Mouse (Mus musculus): ENCODE results near the gene Itpr2. TPM values are rescaled to one million over a fixed set of nuclear protein-coding genes. Genes with fewer than 3 reads are reported as not detected.
A peak's percentile ranks its signal among the peaks of the same experiment; 100 is the strongest.

Itpr2 gene
- total RNA-seq, 2 experiments from 2014 or later = 15.6 to 22.1 TPM

DNA sequence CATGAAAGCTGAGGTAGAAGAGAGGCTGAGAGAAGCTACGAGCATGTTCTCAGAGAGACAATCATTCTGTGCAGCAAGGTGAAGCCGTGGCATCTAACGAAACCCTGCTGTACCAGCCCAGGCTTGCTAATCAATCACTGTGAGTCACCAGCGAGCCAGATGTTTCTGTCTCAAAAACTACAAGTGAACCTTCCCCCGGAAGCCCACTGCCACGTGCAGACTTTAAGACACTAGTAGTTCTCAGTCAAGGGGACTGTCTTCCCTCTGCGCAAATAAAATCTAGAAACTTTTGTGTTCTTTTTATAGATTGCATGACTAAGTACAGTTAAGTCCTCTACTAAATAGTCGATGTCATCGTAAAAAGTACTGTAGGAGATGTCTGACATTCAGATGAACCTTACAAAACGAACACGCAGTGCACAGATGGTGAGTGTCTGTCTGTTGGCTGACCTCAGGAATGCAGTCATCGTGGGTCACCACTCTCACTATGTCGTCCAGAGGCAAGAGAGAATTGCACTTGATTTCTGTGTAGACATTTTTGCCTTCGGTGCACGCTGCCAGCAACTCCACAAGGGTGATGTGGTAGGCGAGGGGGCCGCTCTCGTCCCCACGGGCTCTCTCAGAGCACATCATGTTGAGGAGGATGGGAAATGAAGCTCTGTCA lies 177.3 kb downstream of the Itpr2 start:
- no peak overlapping the region for H3K4me3 ChIP-seq
- TF ChIP-seq CTCF (conservative IDR thresholded peaks at IDR 0.05) = no peak
- no peak for DNase-seq (ENCODE audit: low spot score in 2 of 2)
- H3K27ac ChIP-seq = no peak overlapping the region

GRCm38 (mm10) chr6:146322555-146322954 lies 179.5 kb downstream of the Itpr2 start:
- no peak overlapping the region for H3K27ac ChIP-seq
- no peak for DNase-seq (ENCODE audit: low spot score in 2 of 2)

GRCm38 (mm10) chr6:146321951-146322350 lies 180.1 kb downstream of the Itpr2 start:
- Histone ChIP-seq H3K27ac (no peak overlapping the region; the same call in 1 of the 2 replicates), H3K4me3 (no peak overlapping the region)
- no peak for DNase-seq (ENCODE audit: low spot score in 2 of 2)
- no peak for TF ChIP-seq CTCF (conservative IDR thresholded peaks at IDR 0.05)

More at GRCm38 (mm10) chr6:146322555-146322954, 179.5 kb downstream of the Itpr2 start:
- no peak for TF ChIP-seq CTCF (conservative IDR thresholded peaks at IDR 0.05)
- no peak overlapping the region for H3K4me3 ChIP-seq

DNA sequence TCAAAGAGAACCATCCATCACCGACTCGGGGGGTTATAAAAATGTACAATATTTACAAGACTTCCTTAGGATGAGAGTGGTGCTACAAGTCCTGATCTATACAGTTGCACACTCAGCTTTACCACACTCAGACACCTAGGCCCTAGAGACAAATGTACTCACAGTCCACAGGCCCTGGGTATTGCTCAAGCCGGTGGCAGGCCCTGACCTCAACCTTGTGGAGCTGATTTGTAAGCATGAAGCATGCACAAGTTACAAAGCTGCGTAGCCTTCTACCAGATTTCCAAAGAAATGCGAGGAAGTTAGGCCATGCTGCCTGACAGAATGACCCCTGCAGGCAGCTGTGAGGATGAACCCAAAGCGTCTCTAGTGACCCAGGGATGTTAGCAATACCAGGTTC lies 185.6 kb downstream of the Itpr2 start:
- no peak overlapping the region for H3K27ac ChIP-seq
- TF ChIP-seq CTCF (conservative IDR thresholded peaks at IDR 0.05) = no peak
- DNase-seq (ENCODE audit: low spot score in 2 of 2) = no peak
- H3K4me3 ChIP-seq = no peak overlapping the region

DNA sequence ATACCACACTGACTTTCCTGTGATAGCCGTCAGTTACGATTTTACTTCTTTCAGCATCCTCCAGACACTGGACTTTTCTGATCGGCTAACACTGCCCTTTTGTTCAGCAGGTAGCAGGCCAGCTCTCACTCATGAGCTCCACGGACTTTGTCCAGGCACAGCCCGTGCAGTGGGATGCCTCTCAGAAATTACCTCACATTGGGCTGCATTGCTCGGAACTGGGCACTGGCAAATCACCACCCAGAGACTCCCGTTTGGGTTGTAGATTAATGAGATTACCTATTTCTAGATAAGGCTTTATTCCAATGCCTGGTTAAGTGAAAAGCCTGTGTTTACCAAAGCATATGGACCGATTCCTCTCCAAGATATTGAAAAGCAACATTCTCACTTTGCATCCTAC lies 186.9 kb downstream of the Itpr2 start:
- no peak for TF ChIP-seq CTCF (conservative IDR thresholded peaks at IDR 0.05)
- no peak overlapping the region for H3K4me3 ChIP-seq
- no peak for DNase-seq (ENCODE audit: low spot score in 2 of 2)
- H3K27ac ChIP-seq = no peak overlapping the region

DNA sequence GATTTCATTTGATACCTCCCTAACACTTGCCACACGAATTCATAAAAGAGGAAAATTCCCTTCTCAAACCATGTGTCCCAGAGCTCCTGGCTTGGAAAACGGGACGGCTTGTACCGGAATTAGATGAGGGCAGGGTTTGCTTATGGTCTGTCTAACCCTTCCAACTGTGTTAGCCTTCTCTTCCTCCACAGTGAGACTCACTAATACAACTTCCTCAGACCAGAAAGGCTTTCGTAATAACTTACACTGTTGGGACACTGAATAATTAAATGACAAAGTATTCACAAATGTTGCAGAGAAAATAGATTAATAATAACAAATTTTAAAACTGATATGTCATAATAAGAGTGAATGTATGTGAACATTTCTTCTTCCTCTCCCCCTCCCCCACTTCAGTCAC lies 187.7 kb downstream of the Itpr2 start:
- H3K27ac ChIP-seq = no peak overlapping the region
- no peak for DNase-seq (ENCODE audit: low spot score in 2 of 2)
- no peak for TF ChIP-seq CTCF (conservative IDR thresholded peaks at IDR 0.05)
- no peak overlapping the region for H3K4me3 ChIP-seq

- no peak for DNase-seq (ENCODE audit: low spot score in 2 of 2)
- TF ChIP-seq CTCF (conservative IDR thresholded peaks at IDR 0.05) = no peak
- H3K27ac ChIP-seq = no peak overlapping the region
- no peak overlapping the region for H3K4me3 ChIP-seq
Observed at GRCm38 (mm10) chr6:146313396-146313795, 188.6 kb downstream of the Itpr2 start.

DNA sequence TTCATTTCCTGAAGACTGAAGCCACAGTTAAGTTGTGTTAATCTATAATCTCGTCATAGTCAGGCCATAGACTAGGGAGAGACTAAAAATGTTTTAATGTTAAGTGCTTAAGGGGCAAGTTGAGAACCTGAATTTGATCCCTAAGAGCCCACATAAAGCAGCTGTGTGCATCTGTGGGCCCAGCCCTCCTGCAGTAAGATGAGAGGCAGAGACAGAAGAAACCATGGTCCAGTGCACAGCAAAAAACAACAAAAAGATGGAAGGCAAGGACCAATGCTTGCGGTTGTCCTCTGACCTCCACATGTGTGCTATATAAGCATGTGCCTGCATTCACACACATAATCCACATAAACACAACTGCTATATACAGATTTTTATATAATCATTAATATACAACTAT lies 191.8 kb downstream of the Itpr2 start:
- Histone ChIP-seq H3K27ac (no peak overlapping the region), H3K4me3 (no peak overlapping the region)
- no peak for DNase-seq (ENCODE audit: low spot score in 2 of 2)
- TF ChIP-seq CTCF (conservative IDR thresholded peaks at IDR 0.05) = no peak

GRCm38 (mm10) chr6:146309335-146309734 lies 192.7 kb downstream of the Itpr2 start:
- DNase-seq (ENCODE audit: low spot score in 2 of 2) = no peak
- H3K4me3 ChIP-seq = no peak overlapping the region
- no peak for TF ChIP-seq CTCF (conservative IDR thresholded peaks at IDR 0.05)
- no peak overlapping the region for H3K27ac ChIP-seq

- H3K27ac ChIP-seq = no peak overlapping the region
- no peak overlapping the region for H3K4me3 ChIP-seq
- no peak for TF ChIP-seq CTCF (conservative IDR thresholded peaks at IDR 0.05)
- DNase-seq (ENCODE audit: low spot score in 2 of 2) = no peak
Observed at GRCm38 (mm10) chr6:146305995-146306394, 196.0 kb downstream of the Itpr2 start.

DNA sequence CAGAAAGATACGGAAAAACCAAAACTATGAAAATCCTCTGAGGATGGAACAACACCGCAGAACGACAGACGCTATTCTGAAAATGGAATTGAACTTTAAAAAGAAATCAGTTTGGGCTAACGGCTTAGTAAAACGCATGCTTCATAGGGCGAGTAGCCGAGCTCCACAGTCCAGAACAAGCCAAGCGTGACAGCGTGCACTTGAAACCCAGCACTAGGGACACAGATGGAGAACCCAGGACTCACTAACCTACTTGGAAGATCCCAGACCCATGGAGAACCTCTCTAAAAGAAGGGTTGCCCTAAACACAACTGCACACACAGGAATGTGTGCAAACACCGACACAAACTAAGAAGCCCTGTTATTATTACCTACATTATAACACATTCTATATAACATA lies 197.9 kb downstream of the Itpr2 start:
- no peak for DNase-seq (ENCODE audit: low spot score in 2 of 2)
- Histone ChIP-seq H3K27ac (no peak overlapping the region), H3K4me3 (no peak overlapping the region)
- no peak for TF ChIP-seq CTCF (conservative IDR thresholded peaks at IDR 0.05)

DNA sequence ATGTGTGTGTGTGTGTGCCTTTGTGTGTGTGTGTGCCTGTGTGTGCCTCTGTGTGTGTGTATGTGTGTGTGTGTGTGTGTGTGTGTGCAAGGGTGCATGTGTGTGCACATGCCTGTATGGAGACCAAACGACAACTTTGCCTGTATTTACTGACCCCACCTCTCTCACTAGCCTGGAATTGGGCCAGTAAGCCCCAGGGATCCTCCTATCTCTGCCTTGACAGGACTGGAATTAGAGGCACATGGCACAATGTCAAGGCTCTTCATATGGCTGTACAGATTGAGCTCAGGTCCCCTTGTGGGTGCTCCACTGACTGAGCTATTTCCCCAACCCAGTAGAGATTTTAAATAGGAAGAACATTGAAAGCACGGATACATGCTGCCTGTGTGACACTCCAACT lies 198.7 kb downstream of the Itpr2 start:
- H3K4me3 ChIP-seq = no peak overlapping the region
- DNase-seq (ENCODE audit: low spot score in 2 of 2) = no peak
- no peak overlapping the region for H3K27ac ChIP-seq
- TF ChIP-seq CTCF (conservative IDR thresholded peaks at IDR 0.05) = no peak

DNA sequence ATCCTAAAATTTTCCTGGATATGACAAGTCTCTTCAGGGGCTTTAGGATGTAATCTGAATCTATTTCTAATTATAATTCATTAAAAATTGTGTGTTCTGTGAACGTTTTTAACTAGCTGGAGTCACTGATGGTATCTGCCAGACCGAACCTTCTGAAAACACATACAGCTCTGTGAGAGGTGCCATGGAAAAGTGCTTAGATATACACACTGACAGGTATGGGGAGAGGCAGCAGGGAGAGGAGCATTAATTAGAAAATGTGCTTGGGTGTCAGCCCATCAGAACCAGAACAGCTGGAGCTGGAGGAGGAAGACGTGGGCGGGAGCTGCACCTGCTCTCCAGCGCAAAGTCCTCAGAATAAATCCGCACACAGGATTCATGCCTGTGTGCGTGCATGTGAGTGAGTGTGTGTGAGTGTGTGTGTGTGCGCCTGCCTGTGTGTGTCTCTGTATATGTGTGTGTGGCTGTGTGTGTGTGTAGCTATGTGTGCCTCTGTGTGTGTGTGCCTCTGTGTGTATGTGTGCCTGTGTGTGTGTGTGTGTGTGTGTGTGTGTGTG lies 199.4 kb downstream of the Itpr2 start:
- no peak for DNase-seq (ENCODE audit: low spot score in 2 of 2)
- TF ChIP-seq CTCF (conservative IDR thresholded peaks at IDR 0.05) = no peak
- no peak overlapping the region for H3K4me3 ChIP-seq
- H3K27ac ChIP-seq = peak overlapping the region; percentile 5; the same call in 1 of the 2 replicates

DNA sequence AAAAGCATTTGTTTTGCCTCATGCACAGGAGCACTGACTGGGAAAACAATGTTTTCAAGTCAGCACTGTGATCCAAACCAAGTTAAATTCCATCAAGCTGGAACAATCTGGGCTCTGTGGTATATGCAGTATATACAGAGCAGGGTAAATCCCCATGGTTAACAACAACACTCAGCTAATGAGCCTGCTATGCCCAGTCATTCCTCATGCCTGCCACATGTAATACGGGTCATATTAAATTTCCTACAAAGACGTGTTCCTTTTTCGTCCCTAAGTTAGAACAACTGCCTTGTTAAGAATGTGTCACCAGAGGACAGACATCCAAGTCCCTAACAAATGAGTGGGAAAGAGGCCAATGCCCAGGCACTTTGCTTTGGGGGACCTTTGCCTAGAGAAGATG lies 199.9 kb downstream of the Itpr2 start:
- H3K4me3 ChIP-seq = no peak overlapping the region
- TF ChIP-seq CTCF (conservative IDR thresholded peaks at IDR 0.05) = no peak
- no peak for DNase-seq (ENCODE audit: low spot score in 2 of 2)
- H3K27ac ChIP-seq = peak overlapping the region; percentile 5; the same call in 1 of the 2 replicates

Measured in layer of hippocampus, adult 2 months (tissue).